Mouse (Mus musculus) neural tube, embryonic 11.5 days (tissue): ENCODE results near the gene Tex264. TPM values are rescaled to one million over a fixed set of nuclear protein-coding genes. Genes with fewer than 3 reads are reported as not detected.
A peak's percentile ranks its signal among the peaks of the same experiment; 100 is the strongest.

Source experiments
- ATAC-seq: fragments of 200-750 bp; cut with Nextera tagmentation; 2 replicates; pipeline ENCODE4 v1.8.0; 2017; ENCODE audit warnings: moderate number of reproducible peaks, mild to moderate bottlenecking, moderate TSS enrichment, moderate library complexity; ENCODE audit not compliant: insufficient read depth, low FRiP score, low TSS enrichment
- DNase-seq: peaks from one replicate; pipeline ENCODE4 v3.0.0-alpha.2; 2015; ENCODE audit warnings: low spot score
- H3K27ac ChIP-seq: fragments of 300-500 bp; sonication (generic); 2 replicates; pipeline ENCODE4 v1.5.1; 2014; ENCODE audit warnings: low read depth, mild to moderate bottlenecking, low read length
- H3K27me3 ChIP-seq: fragments of 300-500 bp; sonication (generic); 2 replicates; pipeline ENCODE4 v1.6.1; 2014; ENCODE audit warnings: mild to moderate bottlenecking, low read length, mixed read lengths; ENCODE audit not compliant: control insufficient read depth, insufficient read depth
- H3K36me3 ChIP-seq: fragments of 300-500 bp; sonication (generic); 2 replicates; pipeline ENCODE4 v1.6.1; 2014; ENCODE audit warnings: mild to moderate bottlenecking, low read length, moderate library complexity, mixed read lengths; ENCODE audit not compliant: control insufficient read depth, insufficient read depth
- H3K4me1 ChIP-seq: fragments of 300-500 bp; sonication (generic); 2 replicates; pipeline ENCODE4 v1.6.1; 2014; ENCODE audit warnings: low read length, mixed read lengths; ENCODE audit not compliant: control insufficient read depth, insufficient read depth
- H3K4me2 ChIP-seq: fragments of 300-500 bp; sonication (generic); 2 replicates; pipeline ENCODE4 v1.6.1; 2014; ENCODE audit warnings: low read depth, mild to moderate bottlenecking, moderate library complexity
- H3K4me3 ChIP-seq: fragments of 300-500 bp; sonication (generic); 2 replicates; pipeline ENCODE4 v1.5.1; 2014; ENCODE audit warnings: low read depth, low read length
- H3K9ac ChIP-seq: fragments of 300-500 bp; sonication (generic); 2 replicates; pipeline ENCODE4 v1.6.1; 2014; ENCODE audit warnings: mild to moderate bottlenecking, low read length
- H3K9me3 ChIP-seq: fragments of 300-500 bp; sonication (generic); 2 replicates; pipeline ENCODE4 v1.6.1; 2016; ENCODE audit warnings: low read length; ENCODE audit not compliant: control insufficient read depth
- WGBS: fragments of 180-500 bp; shearing (Covaris S2); extraction: QIAGEN DNeasy Blood & Tissue Kit; methylation state at CpG from one replicate; pipeline ENCODE4 v1.1.7; 2014; 5-methylcytosine and 5-hydroxymethylcytosine counted together
- polyA plus RNA-seq: library from polyadenylated mRNA; unstranded; fragments of >200 nt; fragmentation: Nextera tagmentation; extraction: Ambion mirVana; gene quantifications from 2 replicates; pipeline ENCODE4 v1.2.1, GENCODE M21; 2014

The Tex264 gene
- polyA plus RNA-seq, 1 experiment from 2014 or later: 38.5 TPM

- H3K27me3 ChIP-seq: no peaks in the 10 kb centered on the region
- DNase-seq (no peak), ATAC-seq (no peak)
- no peak overlapping the region for H3K4me2 ChIP-seq
- no peaks in the 10 kb centered on the region for H3K4me1 ChIP-seq
- no peak overlapping the region for H3K4me3 ChIP-seq
- no peaks in the 10 kb centered on the region for H3K9me3 ChIP-seq
- WGBS: 75% methylated on average over 8 of the region's 9 CpGs
- no peaks in the 10 kb centered on the region for H3K36me3 ChIP-seq
- H3K9ac ChIP-seq: no peak overlapping the region
- H3K27ac ChIP-seq: no peak overlapping the region
These were observed 9.8 kb downstream of the Tex264 start for GRCm38 (mm10) chr9:106675965-106676364.

- peak; percentile 84 for DNase-seq
- ATAC-seq: peak; percentile 53; the same call in 1 of the 2 replicates
- H3K27me3 ChIP-seq: no peaks in the 10 kb centered on the region
- no peaks in the 10 kb centered on the region for H3K9me3 ChIP-seq
- H3K36me3 ChIP-seq: no peaks in the 10 kb centered on the region
- H3K4me2 ChIP-seq: no peak overlapping the region
- WGBS: 0% methylated on average over 1 of the region's 1 CpGs
- H3K4me3 ChIP-seq: no peak overlapping the region
- H3K27ac ChIP-seq: no peak overlapping the region
- H3K4me1 ChIP-seq: no peaks in the 10 kb centered on the region
- no peak overlapping the region for H3K9ac ChIP-seq
These were observed 10.2 kb downstream of the Tex264 start for GRCm38 (mm10) chr9:106675480-106675879.

DNA sequence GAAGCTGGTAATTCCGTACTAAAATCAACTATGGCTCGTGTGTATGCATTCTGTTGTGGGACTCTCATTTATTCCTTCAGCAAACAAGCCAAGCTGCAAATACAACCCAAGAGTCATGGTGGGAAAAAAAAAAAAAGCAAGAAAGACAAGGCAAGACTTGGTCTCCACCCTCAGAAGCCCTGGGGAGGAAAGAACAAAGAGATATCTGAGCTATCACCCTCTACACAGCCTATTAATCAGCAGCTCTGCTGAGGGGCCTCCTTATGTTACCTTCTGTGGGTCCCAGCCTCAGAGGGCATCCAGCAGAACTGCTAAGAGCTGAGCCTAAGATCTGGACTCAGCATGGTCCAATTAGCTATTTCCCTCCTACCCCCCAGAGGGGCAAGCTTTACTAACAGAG lies 11.9 kb downstream of the Tex264 start:
- ATAC-seq (no peak), DNase-seq (no peak)
- H3K9me3 ChIP-seq: no peaks in the 10 kb centered on the region
- no peaks in the 10 kb centered on the region for H3K27me3 ChIP-seq
- H3K4me2 ChIP-seq: no peak overlapping the region
- H3K9ac ChIP-seq: no peak overlapping the region
- no peaks in the 10 kb centered on the region for H3K4me1 ChIP-seq
- no peaks in the 10 kb centered on the region for H3K36me3 ChIP-seq
- no peak overlapping the region for H3K4me3 ChIP-seq
- H3K27ac ChIP-seq: no peak overlapping the region
- 92% methylated on average over 2 of the region's 2 CpGs for WGBS

DNA sequence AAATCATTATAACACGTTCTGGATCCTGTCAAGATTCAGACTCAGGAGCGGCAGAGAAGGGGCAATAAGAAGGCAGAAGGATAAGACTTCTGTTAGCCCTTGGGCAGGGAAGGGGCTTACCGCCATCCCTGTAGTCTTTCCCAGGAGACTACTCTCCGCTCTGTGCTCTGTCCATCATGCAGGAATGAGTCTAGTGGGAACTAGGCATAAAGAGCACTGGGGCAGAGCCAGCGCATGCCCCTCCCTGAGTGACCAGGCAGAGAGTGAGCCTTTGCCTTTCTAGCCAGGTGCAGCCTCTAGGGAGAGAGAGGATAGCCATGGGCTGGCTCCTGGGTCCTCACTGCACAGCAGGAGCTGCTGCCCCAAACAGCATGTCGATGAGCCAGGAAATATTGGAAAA lies 20.9 kb downstream of the Tex264 start:
- DNase-seq: no peak
- Histone ChIP-seq H3K27me3 (no peaks in the 10 kb centered on the region), H3K36me3 (peaks cover 2% of the 10 kb centered on the region), H3K4me3 (no peak overlapping the region), H3K27ac (peak overlapping the region; percentile 23; the same call in 1 of the 2 replicates), H3K9ac (no peak overlapping the region), H3K4me1 (0 out of 2 replicates have a peak, but pooled peaks cover 4% of the 10 kb centered on the region), H3K4me2 (no peak overlapping the region), H3K9me3 (no peaks in the 10 kb centered on the region)
- ATAC-seq: no peak
- 82% methylated on average over 6 of the region's 6 CpGs for WGBS

GRCm38 (mm10) chr9:106664433-106664832 lies 21.3 kb downstream of the Tex264 start:
- ATAC-seq: no peak
- H3K9me3 ChIP-seq: no peaks in the 10 kb centered on the region
- H3K9ac ChIP-seq: no peak overlapping the region
- 76% methylated on average over 4 of the region's 4 CpGs for WGBS
- H3K4me2 ChIP-seq: no peak overlapping the region
- peaks cover 4% of the 10 kb centered on the region; the same call in 1 of the 2 replicates for H3K4me1 ChIP-seq
- H3K36me3 ChIP-seq: peaks cover 2% of the 10 kb centered on the region
- DNase-seq: no peak
- H3K4me3 ChIP-seq: no peak overlapping the region
- no peak overlapping the region; the same call in 1 of the 2 replicates for H3K27ac ChIP-seq
- no peaks in the 10 kb centered on the region for H3K27me3 ChIP-seq

- Histone ChIP-seq H3K36me3 (peaks cover 2% of the 10 kb centered on the region), H3K9ac (no peak overlapping the region), H3K9me3 (no peaks in the 10 kb centered on the region), H3K27ac (no peak overlapping the region), H3K4me2 (no peak overlapping the region), H3K27me3 (no peaks in the 10 kb centered on the region), H3K4me3 (no peak overlapping the region), H3K4me1 (peaks cover 4% of the 10 kb centered on the region; the same call in 1 of the 2 replicates)
- no peak for DNase-seq
- WGBS: 70% methylated on average over 6 of the region's 6 CpGs
- no peak for ATAC-seq
These were observed 22.5 kb downstream of the Tex264 start for GRCm38 (mm10) chr9:106663200-106663599.

DNA sequence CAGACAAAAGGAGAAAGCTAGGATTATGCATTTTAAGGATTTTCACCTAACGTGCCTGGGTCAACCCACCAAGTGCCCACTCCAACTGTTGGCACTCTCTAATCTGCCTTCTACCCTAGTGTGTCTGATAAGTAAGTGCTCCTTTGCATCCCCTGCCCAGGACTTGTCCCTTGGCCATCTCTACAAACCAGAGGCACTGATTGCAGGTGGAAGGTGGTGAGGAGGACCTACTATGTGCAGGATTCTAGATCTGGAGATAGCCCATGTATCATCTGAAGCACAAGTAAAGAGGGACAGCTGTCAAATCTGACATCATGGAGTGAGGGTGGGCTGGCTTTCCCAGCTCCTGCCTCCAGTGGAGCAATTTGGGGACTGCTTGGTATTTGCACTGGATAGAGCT lies 25.8 kb downstream of the Tex264 start:
- Histone ChIP-seq H3K9me3 (no peaks in the 10 kb centered on the region), H3K27ac (peak overlapping the region; percentile 5; the same call in 1 of the 2 replicates), H3K36me3 (peaks cover 2% of the 10 kb centered on the region), H3K27me3 (0 out of 2 replicates have a peak, but pooled peaks cover 3% of the 10 kb centered on the region), H3K4me1 (peaks cover 6% of the 10 kb centered on the region), H3K4me2 (no peak overlapping the region), H3K4me3 (no peak overlapping the region), H3K9ac (no peak overlapping the region)
- DNase-seq: no peak
- ATAC-seq: no peak
- 96% methylated on average over 1 of the region's 1 CpGs for WGBS

DNA sequence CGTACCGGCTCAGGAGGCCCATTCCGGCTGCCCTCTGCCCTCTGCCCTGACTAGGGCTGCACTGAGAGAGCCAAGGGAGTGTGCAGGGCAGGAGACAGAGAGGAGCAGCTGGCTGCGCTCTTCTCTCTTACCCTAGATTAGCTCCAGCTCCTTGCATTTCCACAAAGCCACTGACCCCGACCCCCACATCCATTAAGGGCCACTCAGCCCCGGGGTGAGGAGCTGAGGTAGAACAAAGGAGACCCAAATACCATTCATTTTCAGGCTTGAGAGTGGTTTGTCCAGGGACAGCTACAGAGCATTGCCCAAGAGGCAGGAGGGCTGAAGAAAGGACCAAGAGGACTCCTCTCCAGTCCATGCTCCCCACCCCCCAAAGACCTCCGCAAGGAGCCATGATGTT lies 26.3 kb downstream of the Tex264 start:
- no peaks in the 10 kb centered on the region for H3K9me3 ChIP-seq
- no peak overlapping the region for H3K4me3 ChIP-seq
- peaks cover 5% of the 10 kb centered on the region for H3K4me1 ChIP-seq
- peak; percentile 16; the same call in 1 of the 2 replicates for ATAC-seq
- H3K4me2 ChIP-seq: no peak overlapping the region
- H3K9ac ChIP-seq: no peak overlapping the region
- 0 out of 2 replicates have a peak, but pooled peaks cover 3% of the 10 kb centered on the region for H3K27me3 ChIP-seq
- 47% methylated on average over 7 of the region's 7 CpGs for WGBS
- H3K36me3 ChIP-seq: peaks cover 2% of the 10 kb centered on the region
- DNase-seq: peak; percentile 56
- peak overlapping the region; percentile 5; the same call in 1 of the 2 replicates for H3K27ac ChIP-seq

- 0 out of 2 replicates have a peak, but pooled peaks cover 4% of the 10 kb centered on the region for H3K27me3 ChIP-seq
- WGBS: 41% methylated on average over 5 of the region's 5 CpGs
- H3K4me1 ChIP-seq: peaks cover 5% of the 10 kb centered on the region
- no peak overlapping the region for H3K4me2 ChIP-seq
- H3K27ac ChIP-seq: no peak overlapping the region
- H3K36me3 ChIP-seq: peaks cover 2% of the 10 kb centered on the region
- no peak overlapping the region for H3K9ac ChIP-seq
- no peaks in the 10 kb centered on the region for H3K9me3 ChIP-seq
- no peak overlapping the region for H3K4me3 ChIP-seq
- ATAC-seq (no peak), DNase-seq (no peak)
These were observed 28.1 kb downstream of the Tex264 start for GRCm38 (mm10) chr9:106657592-106657991.
